Mouse (Mus musculus): ENCODE measurements around the gene Gpr153. TPM values are rescaled to one million over a fixed set of nuclear protein-coding genes. Genes with fewer than 3 reads are reported as not detected.
A peak's percentile ranks its signal among the peaks of the same experiment; 100 is the strongest.

Gpr153 gene
- polyA plus RNA-seq, 1 experiment from 2014 or later = 10.6 TPM

DNA sequence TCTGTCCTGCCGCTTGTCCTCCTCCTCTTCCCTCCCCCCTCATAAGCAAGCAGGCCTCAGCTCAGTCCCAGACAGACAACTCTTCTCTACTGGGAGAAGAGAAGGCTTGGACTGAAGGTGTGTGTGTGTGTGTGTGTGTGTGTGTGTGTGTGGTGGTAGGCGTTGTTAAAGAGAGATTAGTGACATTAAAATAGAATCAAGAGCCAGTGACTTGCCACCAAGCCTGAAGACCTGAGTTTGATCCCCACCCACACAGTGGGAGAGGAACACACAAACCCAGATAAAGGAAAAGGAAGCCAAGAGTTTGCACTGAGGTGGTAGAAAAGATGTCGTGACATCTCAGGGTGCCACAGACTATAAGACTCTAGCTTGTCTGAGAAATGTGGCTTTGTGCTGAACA lies 26.8 kb upstream of the Gpr153 start:
- Histone ChIP-seq H3K36me3 (no peaks in the 10 kb centered on the region), H3K4me2 (replicated peaks) (no peak overlapping the region), H3K9ac (no peak overlapping the region), H3K27me3 (no peaks in the 10 kb centered on the region), H3K4me3 (no peak overlapping the region), H3K27ac (no peak overlapping the region), H3K9me3 (no peaks in the 10 kb centered on the region), H3K4me1 (no peaks in the 10 kb centered on the region)
- no peak for ATAC-seq (ENCODE audit: insufficient number of reproducible peaks, insufficient read depth, low FRiP score, low TSS enrichment)
- WGBS = 79% methylated on average over 3 of the region's 3 CpGs

- Histone ChIP-seq H3K4me1 (0 out of 2 replicates have a peak, but pooled peaks cover 4% of the 10 kb centered on the region), H3K36me3 (no peaks in the 10 kb centered on the region), H3K9ac (no peak overlapping the region), H3K27me3 (no peaks in the 10 kb centered on the region), H3K4me2 (replicated peaks) (no peak overlapping the region), H3K27ac (no peak overlapping the region), H3K9me3 (no peaks in the 10 kb centered on the region), H3K4me3 (no peak overlapping the region)
- ATAC-seq (ENCODE audit: insufficient number of reproducible peaks, insufficient read depth, low FRiP score, low TSS enrichment) = no peak
- 87% methylated on average over 6 of the region's 6 CpGs for WGBS
Measured at GRCm38 (mm10) chr4:152250615-152251014, 23.4 kb upstream of the Gpr153 start.

- 67% methylated on average over 9 of the region's 9 CpGs for WGBS
- no peak overlapping the region for H3K9ac ChIP-seq
- no peaks in the 10 kb centered on the region for H3K36me3 ChIP-seq
- H3K27ac ChIP-seq = no peak overlapping the region
- no peak; the same call in 1 of the 2 replicates for ATAC-seq (ENCODE audit: insufficient number of reproducible peaks, insufficient read depth, low FRiP score, low TSS enrichment)
- H3K9me3 ChIP-seq = no peaks in the 10 kb centered on the region
- H3K27me3 ChIP-seq = no peaks in the 10 kb centered on the region
- no peak overlapping the region for H3K4me3 ChIP-seq
- 0 out of 2 replicates have a peak, but pooled peaks cover 4% of the 10 kb centered on the region for H3K4me1 ChIP-seq
- no peak overlapping the region for H3K4me2 ChIP-seq (replicated peaks)
Measured at GRCm38 (mm10) chr4:152253183-152253759, 20.8 kb upstream of the Gpr153 start.

DNA sequence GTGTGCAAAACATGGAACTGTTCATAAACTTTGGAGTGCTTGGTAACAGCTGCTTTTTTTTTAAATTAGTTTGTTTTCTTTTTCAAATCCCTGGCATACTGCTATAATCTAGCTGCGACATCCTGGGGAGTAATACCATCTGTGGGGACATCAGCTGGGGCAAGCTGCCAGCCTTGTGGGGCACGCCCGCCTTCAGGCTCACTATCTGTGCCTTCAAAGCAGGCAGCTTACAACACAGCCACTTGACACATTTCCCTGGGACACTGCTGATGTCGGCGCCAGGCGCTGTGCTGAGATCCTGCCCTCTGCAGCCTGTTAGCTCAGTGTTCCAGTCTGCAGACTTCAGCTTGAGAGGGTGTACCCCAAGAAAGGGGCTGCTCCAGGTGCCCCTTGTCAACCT lies 17.0 kb upstream of the Gpr153 start:
- Histone ChIP-seq H3K9ac (no peak overlapping the region), H3K27me3 (no peaks in the 10 kb centered on the region), H3K4me1 (peaks cover 12% of the 10 kb centered on the region; the same call in 1 of the 2 replicates), H3K9me3 (no peaks in the 10 kb centered on the region), H3K36me3 (no peaks in the 10 kb centered on the region), H3K27ac (no peak overlapping the region), H3K4me3 (no peak overlapping the region), H3K4me2 (replicated peaks) (no peak overlapping the region)
- ATAC-seq (ENCODE audit: insufficient number of reproducible peaks, insufficient read depth, low FRiP score, low TSS enrichment) = no peak
- WGBS = 64% methylated on average over 6 of the region's 6 CpGs

DNA sequence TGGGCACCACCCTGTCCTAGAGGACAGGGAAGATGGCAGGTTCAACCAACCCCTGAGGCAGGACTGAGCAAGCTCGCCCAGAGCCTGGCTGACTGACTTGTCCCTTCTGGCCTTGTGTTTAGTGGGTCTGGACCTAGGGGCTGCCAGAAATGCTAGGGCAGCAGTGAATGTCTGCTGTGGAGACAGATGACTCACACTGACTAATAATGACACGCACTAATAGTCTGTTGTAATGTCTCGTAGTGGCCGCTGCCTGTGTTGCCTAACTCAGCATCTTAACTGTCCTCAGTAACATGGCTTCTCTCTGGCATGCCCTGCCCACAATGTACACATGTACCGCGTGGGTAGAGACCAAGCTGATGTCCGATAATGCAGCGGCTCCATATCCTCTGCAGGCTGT lies 13.6 kb upstream of the Gpr153 start:
- Histone ChIP-seq H3K27ac (no peak overlapping the region), H3K36me3 (no peaks in the 10 kb centered on the region), H3K4me1 (peaks cover 34% of the 10 kb centered on the region), H3K9ac (no peak overlapping the region), H3K27me3 (no peaks in the 10 kb centered on the region), H3K9me3 (no peaks in the 10 kb centered on the region), H3K4me2 (replicated peaks) (no peak overlapping the region), H3K4me3 (no peak overlapping the region)
- WGBS = 89% methylated on average over 8 of the region's 8 CpGs
- no peak for ATAC-seq (ENCODE audit: insufficient number of reproducible peaks, insufficient read depth, low FRiP score, low TSS enrichment)

GRCm38 (mm10) chr4:152262187-152262586 lies 11.8 kb upstream of the Gpr153 start:
- Histone ChIP-seq H3K27ac (no peak overlapping the region), H3K4me3 (no peak overlapping the region), H3K4me2 (replicated peaks) (no peak overlapping the region), H3K9me3 (no peaks in the 10 kb centered on the region), H3K27me3 (no peaks in the 10 kb centered on the region), H3K9ac (no peak overlapping the region), H3K36me3 (no peaks in the 10 kb centered on the region), H3K4me1 (peaks cover 34% of the 10 kb centered on the region)
- whole genome bisulfite sequencing = 56% methylated on average over 9 of the region's 9 CpGs
- ATAC-seq (ENCODE audit: insufficient number of reproducible peaks, insufficient read depth, low FRiP score, low TSS enrichment) = no peak

- Histone ChIP-seq H3K4me1 (peaks cover 34% of the 10 kb centered on the region), H3K9ac (no peak overlapping the region), H3K27me3 (no peaks in the 10 kb centered on the region), H3K4me3 (no peak overlapping the region), H3K36me3 (no peaks in the 10 kb centered on the region), H3K9me3 (no peaks in the 10 kb centered on the region), H3K27ac (no peak overlapping the region), H3K4me2 (replicated peaks) (no peak overlapping the region)
- no peak for ATAC-seq (ENCODE audit: insufficient number of reproducible peaks, insufficient read depth, low FRiP score, low TSS enrichment)
- WGBS = 54% methylated on average over 9 of the region's 9 CpGs
Measured at GRCm38 (mm10) chr4:152263089-152263488, 10.9 kb upstream of the Gpr153 start.

DNA sequence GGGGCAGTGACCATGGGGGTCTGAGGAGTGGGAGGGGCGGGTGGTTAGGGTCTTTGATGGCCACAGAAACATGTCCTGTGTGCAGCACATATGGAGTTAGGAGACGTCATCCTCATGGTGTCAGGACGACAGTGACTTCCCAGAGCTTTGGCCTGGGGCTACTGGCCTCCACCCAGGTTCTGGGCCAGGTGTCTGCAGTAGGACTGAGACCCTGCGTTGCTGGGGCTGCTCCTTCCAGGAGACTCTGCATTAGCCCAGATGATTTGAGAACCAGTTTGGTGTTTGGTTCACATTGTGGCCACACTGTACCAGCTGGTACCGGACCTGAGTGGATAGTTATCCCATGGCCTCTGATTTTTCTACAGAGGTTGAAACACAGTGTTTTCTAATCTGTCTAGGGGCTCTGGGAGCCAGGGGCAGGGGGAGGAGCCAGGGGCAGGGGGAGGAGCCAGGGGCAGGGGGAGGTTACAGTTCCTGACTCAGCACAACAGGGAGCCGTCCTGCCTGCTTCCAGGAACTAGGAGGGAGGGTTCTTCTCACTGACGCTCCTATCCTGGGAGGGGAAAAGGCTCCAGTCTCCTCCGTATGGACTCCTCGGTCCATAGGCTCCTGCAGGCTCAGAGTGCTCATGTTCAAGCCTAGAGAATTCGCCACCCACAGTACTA lies 10.4 kb upstream of the Gpr153 start:
- H3K9me3 ChIP-seq = no peaks in the 10 kb centered on the region
- H3K4me1 ChIP-seq = peaks cover 34% of the 10 kb centered on the region
- no peaks in the 10 kb centered on the region for H3K36me3 ChIP-seq
- peak; percentile 29; the same call in 1 of the 2 replicates for ATAC-seq (ENCODE audit: insufficient number of reproducible peaks, insufficient read depth, low FRiP score, low TSS enrichment)
- no peak overlapping the region for H3K4me3 ChIP-seq
- H3K4me2 ChIP-seq (replicated peaks) = 0 out of 2 replicates have a peak overlapping the region, but pooled peaks have one; percentile 5
- WGBS = 21% methylated on average over 10 of the region's 10 CpGs
- no peaks in the 10 kb centered on the region for H3K27me3 ChIP-seq
- no peak overlapping the region for H3K27ac ChIP-seq
- no peak overlapping the region for H3K9ac ChIP-seq

DNA sequence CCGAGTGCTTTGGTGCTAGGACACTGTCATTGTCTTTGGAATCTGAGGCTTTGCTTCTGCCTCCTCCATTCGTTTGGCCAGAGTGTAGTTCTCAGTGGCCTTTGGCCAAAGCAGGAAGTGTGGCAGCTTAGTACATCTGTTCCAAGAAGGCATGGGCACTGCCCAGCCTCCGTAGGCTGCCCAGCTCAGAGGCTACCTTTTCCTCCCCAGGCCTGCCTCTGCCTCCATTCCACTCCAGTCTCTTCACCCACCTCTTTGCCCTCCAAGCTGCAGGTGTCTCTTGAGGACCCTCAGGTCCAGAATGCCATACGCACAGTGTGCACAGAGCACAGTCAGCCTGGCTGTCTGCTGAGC lies 9.9 kb upstream of the Gpr153 start:
- no peaks in the 10 kb centered on the region for H3K27me3 ChIP-seq
- ATAC-seq (ENCODE audit: insufficient number of reproducible peaks, insufficient read depth, low FRiP score, low TSS enrichment) = no peak
- no peak overlapping the region for H3K27ac ChIP-seq

GRCm38 (mm10) chr4:152264867-152265568 lies 9.0 kb upstream of the Gpr153 start:
- H3K36me3 ChIP-seq = no peaks in the 10 kb centered on the region
- H3K4me1 ChIP-seq = peaks cover 34% of the 10 kb centered on the region
- H3K9ac ChIP-seq = no peak overlapping the region
- H3K27ac ChIP-seq = no peak overlapping the region
- 88% methylated on average over 9 of the region's 9 CpGs for WGBS
- ATAC-seq (ENCODE audit: insufficient number of reproducible peaks, insufficient read depth, low FRiP score, low TSS enrichment) = no peak
- no peaks in the 10 kb centered on the region for H3K27me3 ChIP-seq
- no peak overlapping the region for H3K4me3 ChIP-seq
- no peaks in the 10 kb centered on the region for H3K9me3 ChIP-seq
- no peak overlapping the region for H3K4me2 ChIP-seq (replicated peaks)

More for the DNA sequence above, 9.9 kb upstream of the Gpr153 start:
- Histone ChIP-seq H3K9me3 (no peaks in the 10 kb centered on the region), H3K4me2 (replicated peaks) (0 out of 2 replicates have a peak overlapping the region, but pooled peaks have one; percentile 5), H3K4me1 (peaks cover 34% of the 10 kb centered on the region), H3K9ac (no peak overlapping the region), H3K36me3 (no peaks in the 10 kb centered on the region), H3K4me3 (no peak overlapping the region)
- 47% methylated on average over 4 of the region's 4 CpGs for WGBS

- no peak overlapping the region for H3K9ac ChIP-seq
- H3K4me1 ChIP-seq = peaks cover 34% of the 10 kb centered on the region
- no peak overlapping the region for H3K4me2 ChIP-seq (replicated peaks)
- no peak overlapping the region for H3K27ac ChIP-seq
- H3K36me3 ChIP-seq = no peaks in the 10 kb centered on the region
- ATAC-seq (ENCODE audit: insufficient number of reproducible peaks, insufficient read depth, low FRiP score, low TSS enrichment) = no peak
- H3K4me3 ChIP-seq = no peak overlapping the region
- no peaks in the 10 kb centered on the region for H3K9me3 ChIP-seq
- no peaks in the 10 kb centered on the region for H3K27me3 ChIP-seq
- 67% methylated on average over 5 of the region's 5 CpGs for WGBS
Measured at GRCm38 (mm10) chr4:152265791-152266190, 8.2 kb upstream of the Gpr153 start.

Data from embryonic facial prominence, embryonic 12.5 days (tissue).